Comparison of ENCODE assay signal across 13 mouse cellular contexts in the genomic region with DNA sequence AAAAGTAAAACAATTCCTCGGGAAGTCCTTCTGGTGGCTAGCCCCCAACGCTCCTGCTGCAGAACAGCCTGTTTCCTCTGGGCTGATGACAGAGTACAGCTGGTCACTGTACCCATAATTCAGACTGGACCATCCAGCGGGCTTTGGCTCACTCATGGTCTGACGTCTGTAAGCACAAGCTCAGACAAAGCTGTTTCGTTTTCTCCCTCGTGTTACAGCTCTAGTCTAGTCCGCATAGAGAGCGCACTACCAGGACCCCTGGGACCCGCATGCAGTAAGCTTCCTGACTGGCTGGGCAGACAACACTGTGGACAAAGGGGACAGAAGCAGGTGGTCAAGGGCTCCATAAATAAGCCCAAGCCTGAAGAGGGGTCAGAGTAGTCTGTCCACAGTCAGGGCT. TPM values are rescaled to one million over a fixed set of nuclear protein-coding genes. Genes with fewer than 3 reads are reported as not detected.
DNase-seq lines count a peak whose midpoint lies in the region; ATAC-seq and TF ChIP-seq lines count a peak whose summit lies in the region.
"Had no signal": no experiment of that assay in that cellular context is flagged by ENCODE, and none has a peak within 500 bp of the region (broad histone marks: within the 10 kb centered on the region; RNA-seq: fewer than 3 reads in every experiment).

No protein-coding gene starts in this region.

- peaks cover 73% of the 10 kb centered on the region for H3K4me1 ChIP-seq in forebrain, embryonic 13.5 days
- peaks cover 23% of the 10 kb centered on the region for H3K4me1 ChIP-seq in forebrain, embryonic 11.5 days (replicated peaks; ENCODE audit: control insufficient read depth, insufficient read depth, low read length)
- H3K4me1 ChIP-seq in embryonic facial prominence, embryonic 13.5 days = peaks cover 43% of the 10 kb centered on the region
- H3K4me1 ChIP-seq in limb, embryonic 13.5 days = peaks cover 64% of the 10 kb centered on the region

- peak overlapping the region; percentile 27 for H3K4me3 ChIP-seq in forebrain, embryonic 13.5 days
- no peak overlapping the region for H3K4me3 ChIP-seq in forebrain, embryonic 11.5 days (ENCODE audit: low read depth, low read length)
- peak overlapping the region; percentile 73 for H3K4me3 ChIP-seq in layer of hippocampus, adult 2 months
- H3K4me3 ChIP-seq in embryonic facial prominence, embryonic 13.5 days = no peak overlapping the region
- H3K4me3 ChIP-seq in limb, embryonic 13.5 days = no peak overlapping the region

- peaks cover 54% of the 10 kb centered on the region for H3K36me3 ChIP-seq in forebrain, embryonic 13.5 days (ENCODE audit: poor library complexity, severe bottlenecking)
- no peaks in the 10 kb centered on the region for H3K36me3 ChIP-seq in forebrain, embryonic 11.5 days (ENCODE audit: control insufficient read depth, insufficient read depth, low read length)
- peaks cover 57% of the 10 kb centered on the region for H3K36me3 ChIP-seq in embryonic facial prominence, embryonic 13.5 days
- H3K36me3 ChIP-seq in limb, embryonic 13.5 days = peaks cover 90% of the 10 kb centered on the region

- peak overlapping the region; percentile 68 for H3K9ac ChIP-seq in forebrain, embryonic 13.5 days
- H3K9ac ChIP-seq in forebrain, embryonic 11.5 days (ENCODE audit: low read length) = no peak overlapping the region; the same call in 1 of the 2 replicates
- H3K9ac ChIP-seq in embryonic facial prominence, embryonic 13.5 days = peak overlapping the region; percentile 11; the same call in 1 of the 2 replicates
- H3K9ac ChIP-seq in limb, embryonic 13.5 days = peak overlapping the region; percentile 39
- H3K9ac ChIP-seq: liver, postnatal 0 days had no signal

- H3K4me2 ChIP-seq in forebrain, embryonic 13.5 days = peak overlapping the region; percentile 64
- no peak overlapping the region for H3K4me2 ChIP-seq in forebrain, embryonic 11.5 days (ENCODE audit: low read depth, low read length, severe bottlenecking)
- no peak overlapping the region for H3K4me2 ChIP-seq in embryonic facial prominence, embryonic 13.5 days
- H3K4me2 ChIP-seq in limb, embryonic 13.5 days (replicated peaks) = peak overlapping the region; percentile 2; the same call in 1 of the 2 replicates

- TF ChIP-seq CTCF in layer of hippocampus, adult 2 months (conservative IDR thresholded peaks at IDR 0.05) = no peak

- intact Hi-C loops in left cerebral cortex, postnatal 25 days (cut with DNase I) = loop anchor here (5.0 kb wide), 1 partner anchor 36 kb away; a partner anchor contains a TSS

- H3K27ac ChIP-seq in forebrain, embryonic 13.5 days = peak overlapping the region; percentile 61
- H3K27ac ChIP-seq in forebrain, embryonic 11.5 days (ENCODE audit: low read depth, low read length) = no peak overlapping the region
- H3K27ac ChIP-seq in layer of hippocampus, adult 2 months = peak overlapping the region; percentile 99
- H3K27ac ChIP-seq in embryonic facial prominence, embryonic 13.5 days = no peak overlapping the region
- peak overlapping the region; percentile 49; the same call in 1 of the 2 replicates for H3K27ac ChIP-seq in limb, embryonic 13.5 days

- ATAC-seq in forebrain, embryonic 13.5 days = no peak
- no peak for ATAC-seq in forebrain, embryonic 11.5 days (replicated peaks; ENCODE audit: low FRiP score)
- ATAC-seq in embryonic facial prominence, embryonic 13.5 days (ENCODE audit: insufficient number of reproducible peaks, insufficient read depth, low FRiP score, low TSS enrichment, low read depth) = no peak
- ATAC-seq in limb, embryonic 13.5 days (ENCODE audit: low FRiP score, low read depth) = no peak
- ATAC-seq: intestine, postnatal 0 days; liver, postnatal 0 days had no signal

- DNase-seq in forebrain, embryonic 11.5 days (ENCODE audit: low spot score) = no peak
- DNase-seq in layer of hippocampus, adult 2 months (ENCODE audit: low spot score in 2 of 2) = no peak
- no peak for DNase-seq in layer of hippocampus, postnatal 36 days
- DNase-seq in embryo, embryonic 9.5 days (ENCODE audit: extremely low spot score) = no peak
- no peak for DNase-seq in left cerebral cortex, postnatal 25 days (ENCODE audit: low spot score in 2 of 2)
- DNase-seq: adrenal gland, adult 2 months; B cell, adult 2 months; liver, postnatal 0 days had no signal

- WGBS in forebrain, embryonic 13.5 days = 47% methylated on average over 9 of the region's 9 CpGs
- WGBS in forebrain, embryonic 11.5 days = 55% methylated on average over 9 of the region's 9 CpGs
- WGBS in embryonic facial prominence, embryonic 13.5 days = 54% methylated on average over 9 of the region's 9 CpGs
- WGBS in limb, embryonic 13.5 days = 65% methylated on average over 9 of the region's 9 CpGs

- H3K9me3 ChIP-seq in forebrain, embryonic 13.5 days (replicated peaks) = no peaks in the 10 kb centered on the region
- no peaks in the 10 kb centered on the region for H3K9me3 ChIP-seq in forebrain, embryonic 11.5 days (ENCODE audit: control insufficient read depth, low read length)
- H3K9me3 ChIP-seq in embryonic facial prominence, embryonic 13.5 days = no peaks in the 10 kb centered on the region
- no peaks in the 10 kb centered on the region for H3K9me3 ChIP-seq in limb, embryonic 13.5 days

- H3K27me3 ChIP-seq in forebrain, embryonic 13.5 days = peaks cover 56% of the 10 kb centered on the region
- H3K27me3 ChIP-seq in forebrain, embryonic 11.5 days (ENCODE audit: control insufficient read depth, insufficient read depth, low read length) = peaks cover 52% of the 10 kb centered on the region
- peaks cover 92% of the 10 kb centered on the region for H3K27me3 ChIP-seq in embryonic facial prominence, embryonic 13.5 days
- peaks cover 29% of the 10 kb centered on the region for H3K27me3 ChIP-seq in limb, embryonic 13.5 days

RNA-seq across cellular contexts. Expression of a gene that starts 33.7 kb away (rescaled TPM):
- 127 and 145 TPM in 2 replicates for polyA plus RNA-seq in forebrain, embryonic 13.5 days (2015; fragmentation: Nextera tagmentation; extraction: Ambion mirVana)
- 7.7 and 8.9 TPM in 2 replicates for polyA plus RNA-seq in forebrain, embryonic 11.5 days (2014; fragmentation: Nextera tagmentation; extraction: Ambion mirVana)
- 100 to 1,000 TPM; 408 to 482 TPM for total RNA-seq in layer of hippocampus, adult 2 months (2021)
- total RNA-seq in layer of hippocampus, postnatal 36 days (2021) = 100 to 1,000 TPM; 387 to 434 TPM
- 37.0 and 42.9 TPM in 2 replicates for polyA plus RNA-seq in embryonic facial prominence, embryonic 13.5 days (2015; fragmentation: Nextera tagmentation; extraction: Ambion mirVana)
- polyA plus RNA-seq in limb, embryonic 13.5 days (2015; fragmentation: Nextera tagmentation; extraction: Ambion mirVana) = 46.9 and 48.0 TPM in 2 replicates
- 100 to 1,000 TPM; 273 to 322 TPM for total RNA-seq in left cerebral cortex, postnatal 25 days (2021)

RNA-seq across cellular contexts. Expression of a gene that starts 43.6 kb away (rescaled TPM):
- 3.7 and 3.8 TPM in 2 replicates for polyA plus RNA-seq in forebrain, embryonic 13.5 days (2015; fragmentation: Nextera tagmentation; extraction: Ambion mirVana)
- 3.0 and 3.1 TPM in 2 replicates for polyA plus RNA-seq in forebrain, embryonic 11.5 days (2014; fragmentation: Nextera tagmentation; extraction: Ambion mirVana)
- total RNA-seq in layer of hippocampus, adult 2 months (2021) = under 1 TPM in 1 of 2 experiments, not detected in 1; 0.54 TPM
- total RNA-seq in layer of hippocampus, postnatal 36 days (2021) = not detected
- 6.1 and 6.2 TPM in 2 replicates for polyA plus RNA-seq in embryonic facial prominence, embryonic 13.5 days (2015; fragmentation: Nextera tagmentation; extraction: Ambion mirVana)
- 7.1 and 9.8 TPM in 2 replicates for polyA plus RNA-seq in limb, embryonic 13.5 days (2015; fragmentation: Nextera tagmentation; extraction: Ambion mirVana)
- under 1 TPM in 1 of 2 experiments, not detected in 1; 0.71 TPM for total RNA-seq in left cerebral cortex, postnatal 25 days (2021)
- total RNA-seq: layer of hippocampus, postnatal 10 days had no signal

RNA-seq across cellular contexts. Expression of a gene that starts 56.2 kb away (rescaled TPM):
- polyA plus RNA-seq in forebrain, embryonic 13.5 days (2015; fragmentation: Nextera tagmentation; extraction: Ambion mirVana) = 7.3 and 8.2 TPM in 2 replicates
- 5.5 and 6.4 TPM in 2 replicates for polyA plus RNA-seq in forebrain, embryonic 11.5 days (2014; fragmentation: Nextera tagmentation; extraction: Ambion mirVana)
- 10 to 100 TPM; 11.9 TPM for total RNA-seq in layer of hippocampus, adult 2 months (2021)
- 10 to 100 TPM in 1 of 2 experiments, 1 to 10 TPM in 1; 9.4 to 10.5 TPM for total RNA-seq in layer of hippocampus, postnatal 36 days (2021)
- 7.0 TPM in 2 replicates for polyA plus RNA-seq in embryonic facial prominence, embryonic 13.5 days (2015; fragmentation: Nextera tagmentation; extraction: Ambion mirVana)
- 6.3 TPM in 2 replicates for polyA plus RNA-seq in limb, embryonic 13.5 days (2015; fragmentation: Nextera tagmentation; extraction: Ambion mirVana)
- total RNA-seq in left cerebral cortex, postnatal 25 days (2021) = 1 to 10 TPM; 8.3 to 9.5 TPM

Comparison
In these comparisons a context has a peak if more than half of its experiments do, and no peak if none do; other contexts are left out.
1. H3K27ac ChIP-seq: peak in forebrain, embryonic 13.5 days (single experiment), layer of hippocampus, adult 2 months (single experiment) and limb, embryonic 13.5 days (single experiment); none in forebrain, embryonic 11.5 days (single experiment) and embryonic facial prominence, embryonic 13.5 days (single experiment).
2. H3K4me2 ChIP-seq: peak in forebrain, embryonic 13.5 days (single experiment) and limb, embryonic 13.5 days (single experiment); none in forebrain, embryonic 11.5 days (single experiment) and embryonic facial prominence, embryonic 13.5 days (single experiment).
3. H3K4me3 ChIP-seq: peak in forebrain, embryonic 13.5 days (single experiment) and layer of hippocampus, adult 2 months (single experiment); none in forebrain, embryonic 11.5 days (single experiment), embryonic facial prominence, embryonic 13.5 days (single experiment) and limb, embryonic 13.5 days (single experiment).